Mouse (Mus musculus) myocyte (in vitro differentiated cells): Measurements from ENCODE around the gene Lpp. TPM values are rescaled to one million over a fixed set of nuclear protein-coding genes. Genes with fewer than 3 reads are reported as not detected.

ENCODE experiments used
- H3K27me3 ChIP-seq: one replicate; pipeline ENCODE4 v1.6.1; 2011; ENCODE audit not compliant: control insufficient read depth, insufficient read depth, insufficient read length
- H3K36me3 ChIP-seq: one replicate; pipeline ENCODE4 v1.6.1; 2011; ENCODE audit not compliant: control insufficient read depth, insufficient read depth
- H3K4me2 ChIP-seq: one replicate; pipeline ENCODE4 v1.6.1; 2011; ENCODE audit warnings: low read depth, control low read depth
- H3K4me3 ChIP-seq: one replicate; pipeline ENCODE4 v1.5.1; 2011; ENCODE audit warnings: mild to moderate bottlenecking, control low read depth, moderate library complexity
- H3K79me2 ChIP-seq: one replicate; pipeline ENCODE4 v1.6.1; 2011; ENCODE audit not compliant: control insufficient read depth, insufficient read depth
- H3ac ChIP-seq: one replicate; pipeline ENCODE4 v1.6.1; 2011; ENCODE audit not compliant: control insufficient read depth, insufficient read length
- CEBPB ChIP-seq: IDR thresholded peaks from 2 replicates; pipeline ENCODE4 v1.6.1; 2011; ENCODE audit warnings: mild to moderate bottlenecking, moderate library complexity; ENCODE audit not compliant: poor library complexity, insufficient read depth, severe bottlenecking
- E2F4 ChIP-seq: IDR thresholded peaks from one replicate; pipeline ENCODE4 v1.6.1; 2011; ENCODE audit warnings: mild to moderate bottlenecking, control low read depth, moderate library complexity; ENCODE audit not compliant: insufficient read depth
- MAX ChIP-seq: IDR thresholded peaks from one replicate; pipeline ENCODE4 v1.6.1; 2011; ENCODE audit warnings: low read depth, mild to moderate bottlenecking, control low read depth
- MYOD1 ChIP-seq, 3 experiments: IDR thresholded peaks; one replicate each; pipeline ENCODE4 v1.6.1; 2011; ENCODE audit warnings: control low read depth in 2 of 3, low read depth in 2 of 3, mild to moderate bottlenecking in 2 of 3, moderate library complexity in 1 of 3; ENCODE audit not compliant: insufficient read length in 2 of 3, control insufficient read depth in 1 of 3
- MYOG ChIP-seq, 3 experiments: IDR thresholded peaks; one replicate each; pipeline ENCODE4 v1.6.1; 2011; ENCODE audit warnings: control low read depth in 2 of 3, low read depth in 2 of 3, mild to moderate bottlenecking in 2 of 3; ENCODE audit not compliant: insufficient read length in 2 of 3, control insufficient read depth in 1 of 3, insufficient read depth in 1 of 3
- POLR2A ChIP-seq: IDR thresholded peaks from one replicate; pipeline ENCODE4 v1.6.1; 2011; ENCODE audit warnings: low read depth, mild to moderate bottlenecking, control low read depth, moderate library complexity; ENCODE audit not compliant: insufficient read length
- POLR2AphosphoS2 ChIP-seq: IDR thresholded peaks from one replicate; pipeline ENCODE4 v1.6.1; 2011; ENCODE audit warnings: low read depth, control low read depth; ENCODE audit not compliant: insufficient read length
- REST ChIP-seq: IDR thresholded peaks from one replicate; pipeline ENCODE4 v1.6.1; 2011; ENCODE audit warnings: mild to moderate bottlenecking, control low read depth, moderate library complexity; ENCODE audit not compliant: insufficient read depth, insufficient read length
- SRF ChIP-seq: IDR thresholded peaks from one replicate; pipeline ENCODE4 v1.6.1; 2011; ENCODE audit warnings: low read depth; ENCODE audit not compliant: control insufficient read depth, insufficient read length
- TCF12 ChIP-seq: IDR thresholded peaks from one replicate; pipeline ENCODE4 v1.6.1; 2011; ENCODE audit warnings: mild to moderate bottlenecking, control low read depth; ENCODE audit not compliant: poor library complexity, insufficient read depth, severe bottlenecking
- TCF3 ChIP-seq: IDR thresholded peaks from one replicate; pipeline ENCODE4 v1.6.1; 2011; ENCODE audit warnings: low read depth, control low read depth; ENCODE audit not compliant: insufficient read length
- USF1 ChIP-seq: IDR thresholded peaks from one replicate; pipeline ENCODE4 v1.6.1; 2011; ENCODE audit warnings: low read depth, mild to moderate bottlenecking, control low read depth, moderate library complexity
- polyA plus RNA-seq: library from polyadenylated mRNA; unstranded; fragments of >200 nt; fragmentation: generic; extraction: Trizol; gene quantifications from one replicate; pipeline ENCODE4 v1.2.1, GENCODE M21; 2012; ENCODE audit warnings: missing spikeins

The Lpp gene
- polyA plus RNA-seq, 1 experiment, result 4.8 TPM

DNA sequence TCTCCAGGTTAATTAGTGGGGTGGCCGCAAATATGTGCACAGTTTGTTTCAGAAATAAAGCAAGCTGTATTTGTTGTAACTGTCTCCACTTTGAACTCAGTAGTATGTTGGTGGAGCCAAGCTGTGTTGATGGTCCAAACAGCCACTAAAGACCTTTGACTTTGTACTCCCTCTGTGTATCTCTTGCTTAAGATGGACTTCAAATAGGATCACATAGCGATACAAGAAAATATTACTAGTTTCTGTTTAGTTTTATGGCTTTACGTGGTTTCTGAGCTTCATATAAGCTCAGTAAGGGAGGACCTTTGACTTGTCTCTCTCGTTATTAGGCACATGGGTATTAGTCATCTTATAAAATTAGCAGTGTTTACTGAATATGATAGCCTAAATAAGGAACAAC is 485.7 kb downstream of the Lpp start:
- no peaks in the 10 kb centered on the region for H3K36me3 ChIP-seq
- no peak for TF ChIP-seq POLR2AphosphoS2
- no peak for TF ChIP-seq E2F4
- no peak for TF ChIP-seq MAX
- TF ChIP-seq REST, result no peak
- TF ChIP-seq POLR2A, result no peak
- no peak for TF ChIP-seq MYOG (IDR thresholded peaks at IDR 0.05; ENCODE audit: control insufficient read depth in 1 of 3, insufficient read depth in 1 of 3, insufficient read length in 2 of 3, low read depth in 2 of 3)
- no peak for TF ChIP-seq MYOD1 (IDR thresholded peaks at IDR 0.05; ENCODE audit: control insufficient read depth in 1 of 3, insufficient read length in 2 of 3, low read depth in 2 of 3)
- TF ChIP-seq SRF, result no peak
- no peak for TF ChIP-seq TCF3
- TF ChIP-seq USF1, result no peak
- no peak for TF ChIP-seq TCF12
- TF ChIP-seq CEBPB, result no peak
- H3K27me3 ChIP-seq, result no peaks in the 10 kb centered on the region
- no peaks in the 10 kb centered on the region for H3K79me2 ChIP-seq
- no peak overlapping the region for H3ac ChIP-seq
- H3K4me3 ChIP-seq, result no peak overlapping the region
- H3K4me2 ChIP-seq, result peak overlapping the region; percentile 39

DNA sequence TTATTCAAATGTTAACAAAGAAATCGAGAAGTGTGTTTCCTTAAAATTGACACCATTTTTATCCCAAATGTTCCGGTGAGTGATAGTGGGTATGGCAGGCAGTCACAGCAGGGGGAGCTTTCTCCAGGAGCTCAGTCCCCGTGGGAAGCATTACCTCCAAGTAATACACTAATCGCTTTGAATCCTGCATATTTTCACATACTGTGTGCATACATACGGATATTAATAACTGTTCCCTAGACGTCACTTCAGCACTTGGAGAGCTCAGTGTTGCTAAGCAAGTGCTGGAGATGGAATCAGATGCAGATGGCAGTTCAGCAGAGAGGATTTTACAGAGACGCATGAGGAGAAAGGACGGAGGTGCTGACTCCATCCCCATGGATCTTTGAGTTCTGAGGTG is 487.4 kb downstream of the Lpp start:
- H3K4me2 ChIP-seq, result no peak overlapping the region
- H3K36me3 ChIP-seq, result no peaks in the 10 kb centered on the region
- no peak for TF ChIP-seq POLR2A
- no peak overlapping the region for H3ac ChIP-seq
- no peaks in the 10 kb centered on the region for H3K27me3 ChIP-seq
- H3K79me2 ChIP-seq, result no peaks in the 10 kb centered on the region
- no peak overlapping the region for H3K4me3 ChIP-seq

DNA sequence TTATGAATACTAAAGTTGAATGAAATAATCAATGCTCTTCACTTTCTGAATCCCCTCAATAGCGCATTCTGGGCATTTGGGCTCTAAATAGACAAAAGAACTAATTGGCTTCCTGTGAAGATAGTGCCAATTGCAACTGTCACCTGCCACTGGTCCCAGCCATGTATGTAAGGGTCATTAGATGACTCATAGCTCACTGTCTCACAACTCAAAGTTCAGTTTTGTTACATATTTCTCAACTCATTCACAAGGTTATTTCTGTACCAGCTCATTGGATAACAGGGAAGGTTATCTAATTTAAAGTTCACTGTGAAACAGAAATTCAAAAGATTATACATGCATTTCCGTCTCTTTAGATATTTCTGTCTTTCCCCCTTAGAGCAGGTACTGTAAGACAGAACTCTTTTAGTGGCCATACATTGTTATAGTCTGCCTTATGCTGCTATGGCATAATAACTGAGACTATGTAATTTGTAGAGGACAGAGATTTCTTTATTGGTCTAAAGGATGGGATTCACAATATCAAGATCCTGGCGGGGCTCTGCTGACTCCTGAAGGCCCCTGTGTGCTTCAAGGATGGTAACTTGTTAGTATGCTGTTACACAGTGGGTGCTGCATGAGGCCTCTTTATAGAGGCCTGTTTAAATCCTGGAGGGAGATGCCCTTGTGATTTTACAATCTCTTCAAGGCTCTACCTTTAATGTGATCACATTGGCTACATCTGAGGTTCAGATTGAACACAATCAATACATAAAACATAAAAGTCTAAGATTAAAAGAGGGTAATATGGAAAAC is 488.9 kb downstream of the Lpp start:
- Histone ChIP-seq H3ac (no peak overlapping the region), H3K4me2 (no peak overlapping the region), H3K27me3 (no peaks in the 10 kb centered on the region), H3K79me2 (no peaks in the 10 kb centered on the region), H3K36me3 (no peaks in the 10 kb centered on the region), H3K4me3 (no peak overlapping the region)
- no peak for TF ChIP-seq TCF12
- TF ChIP-seq TCF3, result no peak
- TF ChIP-seq CEBPB, result no peak
- no peak for TF ChIP-seq E2F4
- TF ChIP-seq MYOD1 (IDR thresholded peaks at IDR 0.05; ENCODE audit: control insufficient read depth in 1 of 3, insufficient read length in 2 of 3, low read depth in 2 of 3), result no peak
- TF ChIP-seq MAX, result no peak
- TF ChIP-seq USF1, result no peak
- TF ChIP-seq POLR2A, result no peak
- no peak for TF ChIP-seq POLR2AphosphoS2
- TF ChIP-seq SRF, result no peak
- TF ChIP-seq MYOG (IDR thresholded peaks at IDR 0.05; ENCODE audit: control insufficient read depth in 1 of 3, insufficient read depth in 1 of 3, insufficient read length in 2 of 3, low read depth in 2 of 3), result no peak
- no peak for TF ChIP-seq REST

DNA sequence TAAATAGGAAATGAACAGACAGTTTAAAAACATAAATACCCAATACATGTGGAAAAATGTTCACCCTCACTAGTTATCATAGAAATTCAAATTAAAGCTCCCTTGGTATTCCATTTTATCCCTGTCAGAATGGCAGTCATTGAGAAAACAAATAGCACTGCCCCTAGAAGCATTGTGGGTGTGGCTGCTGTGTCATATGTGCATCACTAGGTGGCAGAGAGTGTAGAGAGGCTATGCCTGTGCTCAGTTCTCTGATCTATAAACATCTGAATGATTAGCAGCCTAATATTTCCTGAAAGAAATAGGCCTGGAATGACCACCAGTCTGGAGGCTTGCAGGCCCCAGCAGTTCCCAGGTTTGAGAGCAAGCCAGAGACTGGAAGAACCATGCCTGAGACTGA is 490.7 kb downstream of the Lpp start:
- TF ChIP-seq TCF3, result no peak
- TF ChIP-seq MYOD1 (IDR thresholded peaks at IDR 0.05; ENCODE audit: control insufficient read depth in 1 of 3, insufficient read length in 2 of 3, low read depth in 2 of 3), result no peak
- TF ChIP-seq USF1, result no peak
- no peak for TF ChIP-seq MAX
- TF ChIP-seq POLR2AphosphoS2, result no peak
- no peak for TF ChIP-seq REST
- TF ChIP-seq TCF12, result no peak
- TF ChIP-seq POLR2A, result no peak
- no peak for TF ChIP-seq MYOG (IDR thresholded peaks at IDR 0.05; ENCODE audit: control insufficient read depth in 1 of 3, insufficient read depth in 1 of 3, insufficient read length in 2 of 3, low read depth in 2 of 3)
- TF ChIP-seq CEBPB, result no peak
- no peaks in the 10 kb centered on the region for H3K79me2 ChIP-seq
- no peak overlapping the region for H3K4me2 ChIP-seq
- H3ac ChIP-seq, result no peak overlapping the region
- no peaks in the 10 kb centered on the region for H3K36me3 ChIP-seq
- no peaks in the 10 kb centered on the region for H3K27me3 ChIP-seq
- no peak overlapping the region for H3K4me3 ChIP-seq

DNA sequence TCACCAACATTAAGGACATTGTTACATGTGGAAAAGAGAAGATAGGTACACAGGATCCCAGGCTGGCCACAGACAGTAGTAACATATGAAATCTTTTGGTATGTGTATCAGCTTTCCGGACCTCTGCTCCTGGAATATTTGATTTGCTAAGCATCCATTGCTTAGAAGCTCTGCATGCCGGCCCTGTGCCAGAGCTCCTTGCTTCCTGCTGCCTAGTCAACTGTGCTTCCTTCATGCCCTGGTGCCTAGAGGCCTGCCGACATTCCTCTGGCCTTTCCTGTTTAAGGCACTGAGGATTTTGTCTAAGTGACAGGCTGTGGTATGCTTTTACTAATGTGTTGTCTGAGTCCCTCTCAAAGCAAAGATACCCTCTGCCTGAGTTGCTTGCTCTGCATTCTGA is 493.0 kb downstream of the Lpp start:
- H3K36me3 ChIP-seq, result no peaks in the 10 kb centered on the region
- TF ChIP-seq SRF (no peak), USF1 (no peak), TCF3 (no peak), MYOG (IDR thresholded peaks at IDR 0.05; ENCODE audit: control insufficient read depth in 1 of 3, insufficient read depth in 1 of 3, insufficient read length in 2 of 3, low read depth in 2 of 3) (no peak), REST (no peak), E2F4 (no peak), MYOD1 (IDR thresholded peaks at IDR 0.05; ENCODE audit: control insufficient read depth in 1 of 3, insufficient read length in 2 of 3, low read depth in 2 of 3) (no peak), POLR2AphosphoS2 (no peak), TCF12 (no peak), CEBPB (no peak), POLR2A (no peak), MAX (no peak)
- no peak overlapping the region for H3K4me3 ChIP-seq
- no peaks in the 10 kb centered on the region for H3K27me3 ChIP-seq
- no peaks in the 10 kb centered on the region for H3K79me2 ChIP-seq
- H3K4me2 ChIP-seq, result no peak overlapping the region
- H3ac ChIP-seq, result no peak overlapping the region
